9 mouse cellular contexts compared by ENCODE assay signal in the genomic region with DNA sequence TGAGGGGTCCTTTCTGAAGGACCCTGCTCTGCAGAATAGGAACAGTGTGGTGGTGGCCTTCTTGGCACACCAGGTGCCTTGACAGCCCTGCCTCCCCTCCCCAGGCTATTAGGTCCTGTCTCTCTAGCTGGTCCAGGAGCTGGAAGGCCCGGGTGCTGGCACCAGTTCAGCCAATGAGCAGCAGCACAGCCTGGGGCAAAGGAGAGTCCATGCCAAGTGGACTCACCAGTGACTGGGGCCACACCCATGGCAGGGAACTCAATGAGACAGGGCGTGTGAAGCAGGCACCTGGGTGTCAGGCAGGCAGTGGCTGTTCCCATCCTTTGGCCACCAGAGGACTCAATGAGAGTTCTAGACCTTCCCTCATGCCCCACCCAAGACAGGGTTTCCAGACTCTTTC. TPM values are rescaled to one million over a fixed set of nuclear protein-coding genes. Genes with fewer than 3 reads are reported as not detected.
DNase-seq lines count a peak whose midpoint lies in the region; ATAC-seq lines count a peak whose summit lies in the region.
"Had no signal": no experiment of that assay in that cellular context is flagged by ENCODE, and none has a peak within 500 bp of the region (broad histone marks: within the 10 kb centered on the region; RNA-seq: fewer than 3 reads in every experiment).

No protein-coding gene starts in this region.

- 83% methylated on average over 2 of the region's 2 CpGs for WGBS in kidney, embryonic 16.5 days

- H3K27me3 ChIP-seq in kidney, embryonic 16.5 days (ENCODE audit: insufficient read depth, low read length), result no peaks in the 10 kb centered on the region

- H3K9me3 ChIP-seq in kidney, embryonic 16.5 days (ENCODE audit: low read length), result no peaks in the 10 kb centered on the region
- H3K9me3 ChIP-seq: G1E had no signal

- H3K4me3 ChIP-seq in kidney, embryonic 16.5 days (ENCODE audit: low read length), result no peak overlapping the region

- peaks cover 25% of the 10 kb centered on the region for H3K36me3 ChIP-seq in kidney, embryonic 16.5 days (ENCODE audit: insufficient read depth, low read length)

- 0 out of 2 replicates have a peak, but pooled peaks cover 3% of the 10 kb centered on the region for H3K4me1 ChIP-seq in kidney, embryonic 16.5 days (ENCODE audit: insufficient read depth, low read length)

- H3K27ac ChIP-seq in kidney, embryonic 16.5 days (ENCODE audit: low read length), result no peak overlapping the region

- H3K4me2 ChIP-seq in kidney, embryonic 16.5 days (replicated peaks; ENCODE audit: low read depth, low read length), result no peak overlapping the region

- no peak overlapping the region for H3K9ac ChIP-seq in kidney, embryonic 16.5 days (replicated peaks; ENCODE audit: low read length)

- no peak for ATAC-seq in kidney, embryonic 16.5 days (ENCODE audit: low FRiP score, low TSS enrichment)

- DNase-seq in kidney, adult 11 months, result peak; percentile 84
- peak; percentile 85 for DNase-seq in 3T3-L1 (ENCODE audit: low read depth, low spot score)
- peak; percentile 37 for DNase-seq in adrenal gland, postnatal 25 days
- DNase-seq in kidney, adult 8-10 months, result peak; percentile 79
- no peak for DNase-seq in spleen, adult 18-20 months
- DNase-seq in layer of hippocampus, adult 8-10 months (ENCODE audit: low spot score in 2 of 2), result no peak
- DNase-seq: thymus, postnatal 14 days had no signal

RNA-seq across cellular contexts. Expression of a gene that starts 12.3 kb away (rescaled TPM):
- polyA plus RNA-seq in kidney, embryonic 16.5 days (2015; fragmentation: Nextera tagmentation; extraction: Ambion mirVana), result 71.7 and 74.0 TPM in 2 replicates
- total RNA-seq in adrenal gland, postnatal 25 days (2021), result 17.7 and 23.1 TPM in 2 replicates
- total RNA-seq in layer of hippocampus, adult 8-10 months (2022), result 10 to 100 TPM; 45.6 to 58.6 (median 54.5) TPM

RNA-seq across cellular contexts. Expression of a gene that starts 23.0 kb away (rescaled TPM):
- polyA plus RNA-seq in kidney, embryonic 16.5 days (2015; fragmentation: Nextera tagmentation; extraction: Ambion mirVana), result 5.7 and 5.8 TPM in 2 replicates
- total RNA-seq in adrenal gland, postnatal 25 days (2021), result 44.0 and 50.9 TPM in 2 replicates
- 10 to 100 TPM; 29.4 to 44.7 (median 37.0) TPM for total RNA-seq in layer of hippocampus, adult 8-10 months (2022)

RNA-seq across cellular contexts. Expression of a gene that starts 39.2 kb away (rescaled TPM):
- polyA plus RNA-seq in kidney, embryonic 16.5 days (2015; fragmentation: Nextera tagmentation; extraction: Ambion mirVana), result 1.7 and 1.9 TPM in 2 replicates
- total RNA-seq in adrenal gland, postnatal 25 days (2021), result 4.6 and 6.8 TPM in 2 replicates
- 100 to 1,000 TPM; 637 to 711 (median 646) TPM for total RNA-seq in layer of hippocampus, adult 8-10 months (2022)

Comparison
In these comparisons a context has a peak if more than half of its experiments do, and no peak if none do; other contexts are left out.
1. DNase-seq: peak in kidney, adult 11 months (single experiment), 3T3-L1 (single experiment), adrenal gland, postnatal 25 days (single experiment) and kidney, adult 8-10 months (2 of 2); none in spleen, adult 18-20 months (0 of 2) and layer of hippocampus, adult 8-10 months (0 of 2).
2. RNA of a gene that starts 39.2 kb away (total RNA-seq): 637 to 711 TPM in layer of hippocampus, adult 8-10 months; 4.6 to 6.8 TPM in adrenal gland, postnatal 25 days; every median in the first group is over 10 times any median in the second.